Mouse (Mus musculus) forebrain, embryonic 16.5 days (tissue): Measurements from ENCODE around the gene 4930432M17Rik. TPM values are rescaled to one million over a fixed set of nuclear protein-coding genes. Genes with fewer than 3 reads are reported as not detected.

Experiments used
- ATAC-seq: fragments of 200-750 bp; cut with Nextera tagmentation; 2 replicates; pipeline ENCODE4 v1.8.0; 2017; ENCODE audit warnings: mild to moderate bottlenecking, moderate library complexity
- H3K27ac ChIP-seq: fragments of 300-500 bp; sonication (generic); 2 replicates; pipeline ENCODE4 v1.5.1; 2014; ENCODE audit warnings: low read length, control low read depth
- H3K27me3 ChIP-seq: fragments of 300-500 bp; sonication (generic); replicated peaks from 2 replicates; pipeline ENCODE4 v1.6.1; 2014; ENCODE audit warnings: low read length; ENCODE audit not compliant: control insufficient read depth, insufficient read depth
- H3K36me3 ChIP-seq: fragments of 300-500 bp; sonication (generic); 2 replicates; pipeline ENCODE4 v1.6.1; 2014; ENCODE audit not compliant: control insufficient read depth, insufficient read depth
- H3K4me1 ChIP-seq: fragments of 300-500 bp; sonication (generic); replicated peaks from 2 replicates; pipeline ENCODE4 v1.6.1; 2014; ENCODE audit warnings: low read length; ENCODE audit not compliant: control insufficient read depth, insufficient read depth
- H3K4me2 ChIP-seq: fragments of 300-500 bp; sonication (generic); 2 replicates; pipeline ENCODE4 v1.6.1; 2014; ENCODE audit warnings: mild to moderate bottlenecking, low read length, control low read depth
- H3K4me3 ChIP-seq: fragments of 300-500 bp; sonication (generic); replicated peaks from 2 replicates; pipeline ENCODE4 v1.5.1; 2014; ENCODE audit warnings: mild to moderate bottlenecking, low read length, control low read depth
- H3K9ac ChIP-seq: fragments of 300-500 bp; sonication (generic); replicated peaks from 2 replicates; pipeline ENCODE4 v1.6.1; 2014; ENCODE audit warnings: low read depth, low read length, control low read depth
- H3K9me3 ChIP-seq: fragments of 300-500 bp; sonication (generic); 2 replicates; pipeline ENCODE4 v1.6.1; 2016; ENCODE audit warnings: low read length; ENCODE audit not compliant: control insufficient read depth
- WGBS: fragments of 180-500 bp; shearing (Covaris S2); extraction: QIAGEN DNeasy Blood & Tissue Kit; methylation state at CpG from one replicate; pipeline ENCODE4 v1.1.7; 2014; 5-methylcytosine and 5-hydroxymethylcytosine counted together
- polyA plus RNA-seq: library from polyadenylated mRNA; unstranded; fragments of >200 nt; fragmentation: Nextera tagmentation; extraction: Ambion mirVana; gene quantifications from 2 replicates; pipeline ENCODE4 v1.2.1, GENCODE M21; 2015

The 4930432M17Rik gene
- polyA plus RNA-seq, 1 experiment from 2014 or later = not detected

DNA sequence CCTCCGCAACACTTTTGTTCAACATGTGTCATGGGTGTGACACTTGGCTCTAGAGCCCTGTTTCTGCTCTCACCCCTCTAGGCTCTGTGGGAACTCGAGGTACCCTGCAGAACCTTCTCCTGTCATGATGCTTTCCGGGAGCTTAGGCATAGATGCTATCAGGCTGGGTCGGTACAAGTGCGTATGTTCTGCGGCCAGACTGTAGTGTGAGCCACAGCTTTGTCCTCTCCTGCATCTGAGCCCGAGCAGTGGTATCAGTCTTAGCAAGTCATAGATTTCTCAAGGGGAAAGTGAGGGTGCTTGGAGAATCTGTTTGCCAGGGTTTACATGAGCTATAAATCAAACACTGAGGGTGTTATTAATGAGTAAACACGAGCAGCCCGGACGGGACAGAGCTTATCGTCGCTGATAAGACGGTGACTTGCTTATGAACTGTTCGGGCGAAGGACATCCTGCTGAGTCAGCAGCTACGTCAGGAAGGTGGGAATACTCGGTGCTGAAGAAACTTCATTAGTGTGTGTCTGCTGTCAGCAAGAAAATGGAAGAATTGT lies 42.7 kb downstream of the 4930432M17Rik start:
- 71% methylated on average over 17 of the region's 17 CpGs for WGBS
- no peaks in the 10 kb centered on the region for H3K36me3 ChIP-seq
- no peak overlapping the region for H3K4me3 ChIP-seq
- H3K9me3 ChIP-seq = no peaks in the 10 kb centered on the region
- no peak overlapping the region for H3K4me2 ChIP-seq
- no peaks in the 10 kb centered on the region; the same call in 1 of the 2 replicates for H3K4me1 ChIP-seq
- no peak overlapping the region for H3K9ac ChIP-seq
- ATAC-seq = no peak
- no peaks in the 10 kb centered on the region for H3K27me3 ChIP-seq
- H3K27ac ChIP-seq = no peak overlapping the region

GRCm38 (mm10) chr3:121713816-121714215 lies 43.3 kb downstream of the 4930432M17Rik start:
- no peak overlapping the region for H3K4me3 ChIP-seq
- no peaks in the 10 kb centered on the region for H3K27me3 ChIP-seq
- no peaks in the 10 kb centered on the region for H3K9me3 ChIP-seq
- ATAC-seq = no peak
- no peaks in the 10 kb centered on the region; the same call in 1 of the 2 replicates for H3K4me1 ChIP-seq
- H3K27ac ChIP-seq = no peak overlapping the region
- H3K4me2 ChIP-seq = no peak overlapping the region
- no peak overlapping the region for H3K9ac ChIP-seq
- WGBS = 41% methylated on average over 8 of the region's 8 CpGs
- no peaks in the 10 kb centered on the region for H3K36me3 ChIP-seq

GRCm38 (mm10) chr3:121714461-121714860 lies 43.9 kb downstream of the 4930432M17Rik start:
- ATAC-seq = no peak
- WGBS = 93% methylated on average over 2 of the region's 2 CpGs

GRCm38 (mm10) chr3:121715336-121715735 lies 44.8 kb downstream of the 4930432M17Rik start:
- Histone ChIP-seq H3K9me3 (no peaks in the 10 kb centered on the region), H3K4me2 (no peak overlapping the region), H3K27me3 (no peaks in the 10 kb centered on the region), H3K4me3 (no peak overlapping the region), H3K27ac (no peak overlapping the region), H3K4me1 (no peaks in the 10 kb centered on the region; the same call in 1 of the 2 replicates), H3K9ac (no peak overlapping the region), H3K36me3 (no peaks in the 10 kb centered on the region)
- ATAC-seq = no peak

More at GRCm38 (mm10) chr3:121714461-121714860, 43.9 kb downstream of the 4930432M17Rik start:
- Histone ChIP-seq H3K9me3 (no peaks in the 10 kb centered on the region), H3K4me2 (no peak overlapping the region), H3K27ac (no peak overlapping the region), H3K36me3 (no peaks in the 10 kb centered on the region), H3K4me3 (no peak overlapping the region), H3K4me1 (no peaks in the 10 kb centered on the region; the same call in 1 of the 2 replicates), H3K9ac (no peak overlapping the region), H3K27me3 (no peaks in the 10 kb centered on the region)

- H3K27ac ChIP-seq = no peak overlapping the region
- ATAC-seq = no peak
- H3K9me3 ChIP-seq = no peaks in the 10 kb centered on the region
- H3K27me3 ChIP-seq = no peaks in the 10 kb centered on the region
- no peak overlapping the region for H3K4me3 ChIP-seq
- no peak overlapping the region for H3K4me2 ChIP-seq
- H3K36me3 ChIP-seq = no peaks in the 10 kb centered on the region
- H3K4me1 ChIP-seq = no peaks in the 10 kb centered on the region; the same call in 1 of the 2 replicates
- WGBS = 72% methylated on average over 6 of the region's 6 CpGs
- no peak overlapping the region for H3K9ac ChIP-seq
Measured at GRCm38 (mm10) chr3:121715741-121716459, 45.3 kb downstream of the 4930432M17Rik start.

GRCm38 (mm10) chr3:121716480-121716879 lies 45.9 kb downstream of the 4930432M17Rik start:
- ATAC-seq = no peak

GRCm38 (mm10) chr3:121718679-121719078 lies 48.1 kb downstream of the 4930432M17Rik start:
- Histone ChIP-seq H3K27ac (no peak overlapping the region), H3K36me3 (no peaks in the 10 kb centered on the region), H3K4me3 (no peak overlapping the region), H3K4me1 (peaks cover 19% of the 10 kb centered on the region), H3K9ac (no peak overlapping the region), H3K27me3 (no peaks in the 10 kb centered on the region), H3K4me2 (no peak overlapping the region), H3K9me3 (no peaks in the 10 kb centered on the region)
- WGBS = 80% methylated on average over 8 of the region's 8 CpGs
- no peak for ATAC-seq

More at GRCm38 (mm10) chr3:121716480-121716879, 45.9 kb downstream of the 4930432M17Rik start:
- Histone ChIP-seq H3K4me2 (no peak overlapping the region), H3K36me3 (no peaks in the 10 kb centered on the region), H3K4me3 (no peak overlapping the region), H3K9me3 (no peaks in the 10 kb centered on the region), H3K4me1 (peaks cover 5% of the 10 kb centered on the region), H3K27ac (no peak overlapping the region), H3K27me3 (no peaks in the 10 kb centered on the region), H3K9ac (no peak overlapping the region)
- 91% methylated on average over 5 of the region's 5 CpGs for WGBS

DNA sequence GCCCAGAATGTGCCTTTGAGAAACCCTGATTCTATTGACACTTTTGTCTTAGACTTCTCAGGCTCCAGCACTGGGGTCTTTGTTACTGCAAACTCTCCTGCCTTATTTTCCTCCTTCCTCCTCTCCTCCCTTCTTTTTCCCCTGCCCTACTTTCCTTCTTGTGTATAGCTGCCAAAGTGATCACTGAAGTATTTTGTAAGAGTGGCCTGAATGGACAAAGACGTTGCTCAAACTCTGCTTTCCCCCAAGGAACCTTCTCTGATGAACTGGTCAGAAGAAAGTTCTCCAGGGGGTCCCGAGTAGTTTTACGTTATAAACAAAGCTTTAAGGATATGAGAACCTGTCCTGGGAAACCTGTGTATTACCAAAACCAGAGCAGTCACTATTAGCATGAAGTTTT lies 49.1 kb downstream of the 4930432M17Rik start:
- H3K27ac ChIP-seq = no peak overlapping the region
- ATAC-seq = no peak
- WGBS = 67% methylated on average over 3 of the region's 3 CpGs

GRCm38 (mm10) chr3:121720801-121721690 lies 50.5 kb downstream of the 4930432M17Rik start:
- 48% methylated on average over 14 of the region's 14 CpGs for WGBS
- no peak overlapping the region for H3K4me3 ChIP-seq

More for the DNA sequence above, 49.1 kb downstream of the 4930432M17Rik start:
- Histone ChIP-seq H3K4me3 (no peak overlapping the region), H3K4me1 (peaks cover 27% of the 10 kb centered on the region), H3K36me3 (no peaks in the 10 kb centered on the region), H3K9me3 (no peaks in the 10 kb centered on the region), H3K9ac (no peak overlapping the region), H3K27me3 (no peaks in the 10 kb centered on the region), H3K4me2 (no peak overlapping the region)

More at GRCm38 (mm10) chr3:121720801-121721690, 50.5 kb downstream of the 4930432M17Rik start:
- H3K9me3 ChIP-seq = no peaks in the 10 kb centered on the region
- peaks cover 34% of the 10 kb centered on the region for H3K4me1 ChIP-seq
- no peak overlapping the region for H3K27ac ChIP-seq
- no peak for ATAC-seq
- no peaks in the 10 kb centered on the region for H3K36me3 ChIP-seq
- H3K27me3 ChIP-seq = no peaks in the 10 kb centered on the region
- H3K9ac ChIP-seq = no peak overlapping the region
- H3K4me2 ChIP-seq = 0 out of 2 replicates have a peak overlapping the region, but pooled peaks have one; percentile 2
